Mouse (Mus musculus) gastrocnemius, adult 8-10 months (tissue): ENCODE measurements around the gene Man2a2. TPM values are rescaled to one million over a fixed set of nuclear protein-coding genes. Genes with fewer than 3 reads are reported as not detected.

ENCODE experiments used
- total RNA-seq, 4 experiments: library from RNA; stranded (reverse); gene quantifications; 2 replicates each; pipeline ENCODE4 v1.2.4; 2022

The Man2a2 gene
- total RNA-seq, 4 experiments from 2014 or later: 139 to 171 (median 148) TPM

Other genes starting within 250 kb of the Man2a2 start
- 1 to 10 TPM in 3 of 4 experiments, under 1 TPM in 1; 0.92 to 2.1 (median 1.5) TPM for gene Sema4b, start 184.5 kb downstream of the Man2a2 start, total RNA-seq
- 1 to 10 TPM; 4.8 to 6.2 (median 5.8) TPM for gene Cib1, start 138.6 kb downstream of the Man2a2 start, total RNA-seq
- gene Gdpgp1, start 138.5 kb downstream of the Man2a2 start, total RNA-seq: 1 to 10 TPM in 1 of 4 experiments, under 1 TPM in 3; 0.56 to 1.3 (median 0.83) TPM
- under 1 TPM in 2 of 4 experiments, not detected in 2; 0.20 to 0.48 TPM for gene Ttll13, start 125.0 kb downstream of the Man2a2 start, total RNA-seq
- gene Ngrn, start 110.2 kb downstream of the Man2a2 start, total RNA-seq: 10 to 100 TPM; 22.8 to 25.3 (median 24.9) TPM
- 1 to 10 TPM; 2.7 to 3.6 (median 3.3) TPM for gene Vps33b, start 101.7 kb downstream of the Man2a2 start, total RNA-seq
- gene Prc1, start 76.9 kb downstream of the Man2a2 start, total RNA-seq: under 1 TPM in 1 of 4 experiments, not detected in 3; 0.17 TPM
- 1 to 10 TPM; 5.6 to 7.7 (median 6.5) TPM for gene Rccd1, start 46.9 kb downstream of the Man2a2 start, total RNA-seq
- gene Unc45a, start 30.4 kb downstream of the Man2a2 start, total RNA-seq: 10 to 100 TPM; 10.4 to 14.9 (median 12.0) TPM
- gene Hddc3, start 28.3 kb downstream of the Man2a2 start, total RNA-seq: 10 to 100 TPM; 22.9 to 26.1 (median 24.6) TPM
- gene Fes, start 16.6 kb upstream of the Man2a2 start, total RNA-seq: 1 to 10 TPM; 1.7 to 2.7 (median 2.4) TPM
- 10 to 100 TPM; 50.3 to 60.1 (median 56.7) TPM for gene Furin, start 34.1 kb upstream of the Man2a2 start, total RNA-seq
- gene Blm, start 163.7 kb upstream of the Man2a2 start, total RNA-seq: 1 to 10 TPM in 3 of 4 experiments, under 1 TPM in 1; 0.75 to 1.7 (median 1.2) TPM